Comparison of ENCODE assay signal across 8 mouse cellular contexts in genomic region chr17:56476402-56476752, GRCm38 (mm10). TPM values are rescaled to one million over a fixed set of nuclear protein-coding genes. Genes with fewer than 3 reads are reported as not detected.
A peak's percentile ranks its signal among the peaks of the same experiment; 100 is the strongest.
DNase-seq lines count a peak whose midpoint lies in the region; ATAC-seq and TF ChIP-seq lines count a peak whose summit lies in the region.

TSS of gene Ptprs (minus strand) at chr17:56476483.

- no peak for TF ChIP-seq POLR2A in heart, adult 2 months (IDR thresholded peaks at IDR 0.05; ENCODE audit: insufficient read depth, low read depth, low read length)
- no peak for TF ChIP-seq POLR2A in kidney, adult 2 months (IDR thresholded peaks at IDR 0.05; ENCODE audit: low read depth, low read length)

- H3K4me1 ChIP-seq in erythroblast, embryonic 14.5 days (ENCODE audit: control insufficient read depth): peaks cover 35% of the 10 kb centered on the region
- H3K4me1 ChIP-seq in embryonic facial prominence, embryonic 11.5 days (ENCODE audit: control insufficient read depth, insufficient read depth, low read length): peaks cover 22% of the 10 kb centered on the region
- peaks cover 4% of the 10 kb centered on the region for H3K4me1 ChIP-seq in heart, adult 2 months (ENCODE audit: control insufficient read depth, insufficient read depth, low read length)
- no peaks in the 10 kb centered on the region for H3K4me1 ChIP-seq in kidney, adult 2 months (ENCODE audit: control insufficient read depth, insufficient read depth, low read length)
- H3K4me1 ChIP-seq in limb, embryonic 11.5 days (ENCODE audit: control insufficient read depth, insufficient read depth, low read length): peaks cover 32% of the 10 kb centered on the region
- H3K4me1 ChIP-seq in midbrain, embryonic 13.5 days (replicated peaks): peaks cover 36% of the 10 kb centered on the region

- peaks cover 22% of the 10 kb centered on the region for H3K9me3 ChIP-seq in erythroblast, embryonic 14.5 days (ENCODE audit: control insufficient read depth, low read length)
- H3K9me3 ChIP-seq in embryonic facial prominence, embryonic 11.5 days (replicated peaks; ENCODE audit: control insufficient read depth, low read length): no peaks in the 10 kb centered on the region
- no peaks in the 10 kb centered on the region for H3K9me3 ChIP-seq in limb, embryonic 11.5 days (ENCODE audit: control insufficient read depth, low read length)
- no peaks in the 10 kb centered on the region for H3K9me3 ChIP-seq in midbrain, embryonic 13.5 days

- H3K27ac ChIP-seq in embryonic facial prominence, embryonic 11.5 days (replicated peaks; ENCODE audit: low read depth, low read length): peak within 1 kb of the TSS; percentile 84
- H3K27ac ChIP-seq in heart, adult 2 months: peak within 1 kb of the TSS; percentile 52; the same call in 1 of the 2 replicates
- no peak within 1 kb of the TSS for H3K27ac ChIP-seq in kidney, adult 2 months (ENCODE audit: insufficient read depth, low read depth, low read length)
- H3K27ac ChIP-seq in limb, embryonic 11.5 days (replicated peaks; ENCODE audit: low read depth, low read length): peak within 1 kb of the TSS; percentile 59; the same call in 1 of the 2 replicates
- peak within 1 kb of the TSS; percentile 95 for H3K27ac ChIP-seq in midbrain, embryonic 13.5 days

- peak within 1 kb of the TSS; percentile 41 for H3K4me3 ChIP-seq in erythroblast, embryonic 14.5 days (replicated peaks)
- H3K4me3 ChIP-seq in embryonic facial prominence, embryonic 11.5 days (ENCODE audit: low read depth, low read length): peak within 1 kb of the TSS; percentile 83
- H3K4me3 ChIP-seq in heart, adult 2 months: peak within 1 kb of the TSS; percentile 68
- peak within 1 kb of the TSS; percentile 42 for H3K4me3 ChIP-seq in kidney, adult 2 months (ENCODE audit: insufficient read depth, low read depth, low read length)
- H3K4me3 ChIP-seq in limb, embryonic 11.5 days (ENCODE audit: low read depth, low read length): peak within 1 kb of the TSS; percentile 83
- peak within 1 kb of the TSS; percentile 92 for H3K4me3 ChIP-seq in midbrain, embryonic 13.5 days (replicated peaks)

- H3K27me3 ChIP-seq in erythroblast, embryonic 14.5 days (ENCODE audit: control insufficient read depth): peaks cover 71% of the 10 kb centered on the region
- H3K27me3 ChIP-seq in embryonic facial prominence, embryonic 11.5 days (ENCODE audit: control insufficient read depth, insufficient read depth, low read length): peaks cover 18% of the 10 kb centered on the region
- peaks cover 5% of the 10 kb centered on the region for H3K27me3 ChIP-seq in heart, adult 2 months (ENCODE audit: control insufficient read depth, insufficient read depth, low read length)
- peaks cover 5% of the 10 kb centered on the region for H3K27me3 ChIP-seq in kidney, adult 2 months (replicated peaks; ENCODE audit: control insufficient read depth, insufficient read depth, low read length)
- peaks cover 37% of the 10 kb centered on the region for H3K27me3 ChIP-seq in limb, embryonic 11.5 days (ENCODE audit: control insufficient read depth, insufficient read depth, low read length)
- H3K27me3 ChIP-seq in midbrain, embryonic 13.5 days: peaks cover 12% of the 10 kb centered on the region

- peak within 1 kb of the TSS; percentile 99 for H3K4me2 ChIP-seq in embryonic facial prominence, embryonic 11.5 days (ENCODE audit: low read depth, low read length)
- H3K4me2 ChIP-seq in limb, embryonic 11.5 days (ENCODE audit: low read depth, severe bottlenecking): peak within 1 kb of the TSS; percentile 97
- H3K4me2 ChIP-seq in midbrain, embryonic 13.5 days (replicated peaks): peak within 1 kb of the TSS; percentile 98

- no peaks in the 10 kb centered on the region for H3K36me3 ChIP-seq in erythroblast, embryonic 14.5 days (ENCODE audit: control insufficient read depth)
- no peaks in the 10 kb centered on the region for H3K36me3 ChIP-seq in embryonic facial prominence, embryonic 11.5 days (replicated peaks; ENCODE audit: control insufficient read depth, insufficient read depth, low read depth, low read length)
- H3K36me3 ChIP-seq in heart, adult 2 months (ENCODE audit: control insufficient read depth, insufficient read depth, low read length): no peaks in the 10 kb centered on the region
- H3K36me3 ChIP-seq in kidney, adult 2 months (ENCODE audit: control insufficient read depth, insufficient read depth, low read length): no peaks in the 10 kb centered on the region
- no peaks in the 10 kb centered on the region for H3K36me3 ChIP-seq in limb, embryonic 11.5 days (ENCODE audit: control insufficient read depth, insufficient read depth, low read length)
- H3K36me3 ChIP-seq in midbrain, embryonic 13.5 days: no peaks in the 10 kb centered on the region

- TF ChIP-seq EP300 in heart, adult 2 months (IDR thresholded peaks at IDR 0.05; ENCODE audit: insufficient read depth, low read depth, low read length): peak; percentile 27; the same call in 1 of the 2 replicates

- intact Hi-C loops in heart, adult 2 months (cut with DNase I): loop anchor here (2.0 kb wide), 1 partner anchor 14 kb away; no protein-coding TSS in a partner anchor

- under 1% methylated on average over 27 of the region's 27 CpGs for WGBS in embryonic facial prominence, embryonic 11.5 days
- under 1% methylated on average over 27 of the region's 27 CpGs for WGBS in heart, adult 2 months
- 2% methylated on average over 27 of the region's 27 CpGs for WGBS in kidney, adult 2 months
- WGBS in limb, embryonic 11.5 days: 0% methylated on average over 24 of the region's 27 CpGs
- WGBS in midbrain, embryonic 13.5 days: under 1% methylated on average over 27 of the region's 27 CpGs

- DNase-seq in embryonic facial prominence, embryonic 11.5 days (ENCODE audit: low spot score): peak; percentile 97
- DNase-seq in heart, adult 2 months: peak; percentile 91 to 94
- peak; percentile 89 for DNase-seq in kidney, adult 2 months
- DNase-seq in limb, embryonic 11.5 days (ENCODE audit: low spot score): peak; percentile 97
- peak; percentile 66 for DNase-seq in spleen, adult 12 weeks (ENCODE audit: low spot score)

- ATAC-seq in erythroblast, adult 5-6 weeks (replicated peaks; ENCODE audit: low FRiP score, poor library complexity, severe bottlenecking): no peak
- ATAC-seq in embryonic facial prominence, embryonic 11.5 days (replicated peaks; ENCODE audit: insufficient number of reproducible peaks, low FRiP score, low TSS enrichment, low read depth): peak; percentile 79
- peak; percentile 85 for ATAC-seq in limb, embryonic 11.5 days (ENCODE audit: insufficient number of reproducible peaks, low FRiP score, low TSS enrichment, low read depth)
- peak; percentile 76 for ATAC-seq in midbrain, embryonic 13.5 days

- peak within 1 kb of the TSS; percentile 94 for H3K9ac ChIP-seq in embryonic facial prominence, embryonic 11.5 days (replicated peaks; ENCODE audit: low read length)
- H3K9ac ChIP-seq in heart, adult 2 months (ENCODE audit: low read depth, low read length): peak within 1 kb of the TSS; percentile 47
- H3K9ac ChIP-seq in limb, embryonic 11.5 days (ENCODE audit: low read length): peak within 1 kb of the TSS; percentile 87
- H3K9ac ChIP-seq in midbrain, embryonic 13.5 days (replicated peaks): peak within 1 kb of the TSS; percentile 95

- TF ChIP-seq CTCF in heart, adult 2 months (IDR thresholded peaks at IDR 0.05): no peak
- no peak for TF ChIP-seq CTCF in kidney, adult 2 months (conservative IDR thresholded peaks at IDR 0.05; ENCODE audit: insufficient read depth, insufficient read length, low read depth, low read length)

- H3K79me2 ChIP-seq in heart, adult 2 months (replicated peaks; ENCODE audit: control insufficient read depth, insufficient read depth, low read length): no peaks in the 10 kb centered on the region

RNA-seq across cellular contexts. Expression of gene Ptprs, which starts in this region (rescaled TPM):
- polyA plus RNA-seq in erythroblast, embryonic 14.5 days (2012): 0.33 and 0.44 TPM in 2 replicates
- 4.8 and 7.3 TPM in 2 replicates for total RNA-seq in erythroblast, adult 5-6 weeks (2015; ENCODE audit: low replicate concordance)
- total RNA-seq in erythroblast, adult 5-6 weeks (2017; ENCODE audit: low replicate concordance): 2.0 and 8.1 TPM in 2 replicates
- polyA plus RNA-seq in embryonic facial prominence, embryonic 11.5 days (2014; fragmentation: Nextera tagmentation; extraction: Ambion mirVana): 80.1 and 81.5 TPM in 2 replicates
- total RNA-seq in heart, adult 2 months (2021): 10 to 100 TPM; 41.7 to 47.5 TPM
- 86.8 and 91.1 TPM in 2 replicates for polyA plus RNA-seq in heart, adult 2 months (2012; rRNA removed)
- polyA plus RNA-seq in kidney, adult 2 months (2012; rRNA removed): 38.8 and 48.0 TPM in 2 replicates
- 82.5 and 86.2 TPM in 2 replicates for polyA plus RNA-seq in limb, embryonic 11.5 days (2014; fragmentation: Nextera tagmentation; extraction: Ambion mirVana)
- 278 and 317 TPM in 2 replicates for polyA plus RNA-seq in midbrain, embryonic 13.5 days (2015; fragmentation: Nextera tagmentation; extraction: Ambion mirVana)

Comparison
In these comparisons a context has a peak if more than half of its experiments do, and no peak if none do; other contexts are left out.
1. RNA of gene Ptprs (total RNA-seq): 41.7 to 47.5 TPM in heart, adult 2 months; 2.0 to 8.1 TPM in erythroblast, adult 5-6 weeks; every median in the first group is over 4 times any median in the second.
2. RNA of gene Ptprs (polyA plus RNA-seq): 278 to 317 TPM in midbrain, embryonic 13.5 days, 86.8 to 91.1 TPM in heart, adult 2 months, 82.5 to 86.2 TPM in limb, embryonic 11.5 days, 80.1 to 81.5 TPM in embryonic facial prominence, embryonic 11.5 days and 38.8 to 48.0 TPM in kidney, adult 2 months; 0.33 to 0.44 TPM in erythroblast, embryonic 14.5 days; every median in the first group is over 10 times any median in the second.
3. H3K4me3 ChIP-seq: peak in every context shown above with its lines; median percentile 92 in midbrain, embryonic 13.5 days; 83 in embryonic facial prominence, embryonic 11.5 days; 83 in limb, embryonic 11.5 days; 68 in heart, adult 2 months; 42 in kidney, adult 2 months; 41 in erythroblast, embryonic 14.5 days.
4. Peak in every context shown above with its lines, with median percentiles within 50 percentile points of each other: DNase-seq, H3K4me2 ChIP-seq and H3K9ac ChIP-seq.